Mouse (Mus musculus): Measurements from ENCODE around the gene Ankrd27.
"Not testable (repeated sequence)": the region's sequence is repeated elsewhere in the genome, so short reads cannot be mapped to it uniquely, and the experiment has no call there.

Gene Ankrd27

DNA sequence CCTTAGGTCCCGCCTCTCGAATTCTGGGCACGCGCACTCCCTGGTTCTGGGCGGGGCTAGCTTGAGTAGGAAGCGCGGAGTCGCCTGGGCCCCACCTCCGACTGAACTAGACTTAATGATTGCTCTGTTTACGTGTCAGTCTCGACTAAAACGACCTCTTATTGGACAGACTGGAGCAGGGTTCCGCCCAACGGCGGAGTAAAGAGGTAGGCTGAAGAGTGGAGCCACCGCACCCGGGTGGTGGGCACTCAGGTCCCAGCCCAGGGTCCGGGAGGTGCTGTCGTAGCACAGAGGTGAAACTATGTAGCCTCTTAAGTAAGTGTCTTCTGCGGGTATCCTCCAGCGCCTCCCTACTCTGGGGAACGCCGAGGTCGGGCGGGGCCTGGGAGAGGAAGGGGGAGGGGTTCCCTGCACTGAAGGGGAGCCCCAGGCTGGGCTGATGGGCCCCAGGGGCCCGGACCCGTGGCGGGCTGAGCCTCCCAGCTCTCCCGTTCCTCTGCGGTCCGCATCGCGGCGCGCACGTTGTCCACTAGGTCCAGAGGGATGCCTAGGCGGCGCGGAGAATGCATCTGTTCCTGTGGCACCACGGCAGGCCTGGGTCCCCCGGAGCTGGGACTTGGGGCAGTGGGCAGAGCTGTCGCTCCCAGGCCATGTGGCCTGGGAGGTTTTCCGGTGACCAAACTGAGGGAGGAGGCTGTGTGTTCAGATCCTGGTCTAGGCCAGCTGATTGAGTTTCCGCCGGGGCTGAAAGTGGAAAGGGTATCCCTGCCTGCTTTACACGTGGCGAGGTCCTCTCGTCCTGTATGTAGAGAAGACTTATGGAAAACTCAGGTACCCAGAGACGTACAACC is at the start of gene Ankrd27:
Ankrd27 (plus strand) TSS at position 190 of the 851 bp plus-strand sequence.
- peak; percentile 98 for DNase-seq (ENCODE audit: low read depth)

GRCm38 (mm10) chr7:35537562-35537961 is 48.5 kb upstream of the Ankrd27 start, which contains the start of gene Tdrd12:
TSS of gene Tdrd12 (minus strand) at chr7:35537745.
- DNase-seq (ENCODE audit: low read depth), result no peak

DNA sequence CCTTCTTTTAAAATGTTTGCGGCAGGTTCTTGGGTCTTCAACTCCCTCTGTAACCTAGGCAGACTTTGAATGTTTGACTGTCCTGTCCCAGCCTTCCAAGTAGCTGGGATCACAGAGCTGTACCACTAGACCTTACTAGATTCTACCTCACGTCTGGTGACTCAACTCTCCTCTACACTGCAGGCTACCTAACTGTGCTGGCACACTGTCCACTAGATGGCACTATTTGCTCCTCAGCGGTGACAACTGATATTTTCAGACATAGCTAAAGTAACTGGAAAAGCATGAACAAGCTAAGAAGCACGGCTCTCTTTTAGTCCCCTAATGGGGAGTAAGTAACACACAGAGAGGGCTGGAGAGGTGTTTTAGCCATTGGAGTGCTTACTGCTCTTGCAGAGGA is 40.2 kb upstream of the Ankrd27 start:
- peak; percentile 81 for DNase-seq (ENCODE audit: low read depth)

DNA sequence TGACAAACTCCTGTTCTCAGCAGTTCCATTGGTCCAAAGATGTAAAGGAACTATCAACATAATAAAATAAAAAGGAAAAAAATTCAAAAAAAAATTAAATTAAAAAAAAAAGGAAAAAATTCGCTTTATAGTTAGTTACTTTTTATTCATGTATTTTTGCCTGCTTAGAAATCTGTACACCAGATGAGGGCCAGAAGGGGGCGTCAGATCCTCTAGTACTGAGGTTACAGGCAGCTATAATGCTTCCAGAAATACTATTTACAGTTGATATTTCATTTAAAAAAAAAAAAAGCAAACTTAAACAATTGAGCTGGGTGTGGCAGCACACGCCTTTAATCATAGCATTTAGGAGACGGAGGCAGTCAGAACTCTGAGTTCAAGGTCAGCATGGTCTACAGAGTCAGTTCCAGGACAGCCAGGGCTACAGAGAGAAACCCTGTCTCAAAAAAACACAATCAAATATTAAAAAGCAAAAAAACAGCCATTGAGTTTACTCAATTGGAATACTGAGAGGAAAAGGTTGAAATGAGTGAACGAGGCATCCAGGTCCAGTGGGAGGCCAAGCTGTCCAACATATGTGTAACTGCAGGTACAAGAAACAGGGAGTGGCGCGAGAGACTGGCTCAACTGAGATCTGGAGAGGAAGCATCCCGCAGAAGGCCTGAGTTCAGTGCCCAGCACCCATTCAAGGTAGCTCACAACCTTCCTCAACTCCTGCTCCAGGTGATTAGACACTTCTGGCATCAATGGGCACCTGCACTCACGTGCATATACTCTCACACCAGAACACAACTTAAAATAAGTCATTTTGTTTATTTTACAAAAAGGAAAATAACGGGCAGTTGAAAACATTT is 32.1 kb upstream of the Ankrd27 start:
- DNase-seq (ENCODE audit: low read depth), result peak; percentile 64

- peak; percentile 67 for DNase-seq (ENCODE audit: low read depth)
Observed at GRCm38 (mm10) chr7:35554605-35555175, 31.4 kb upstream of the Ankrd27 start.

DNA sequence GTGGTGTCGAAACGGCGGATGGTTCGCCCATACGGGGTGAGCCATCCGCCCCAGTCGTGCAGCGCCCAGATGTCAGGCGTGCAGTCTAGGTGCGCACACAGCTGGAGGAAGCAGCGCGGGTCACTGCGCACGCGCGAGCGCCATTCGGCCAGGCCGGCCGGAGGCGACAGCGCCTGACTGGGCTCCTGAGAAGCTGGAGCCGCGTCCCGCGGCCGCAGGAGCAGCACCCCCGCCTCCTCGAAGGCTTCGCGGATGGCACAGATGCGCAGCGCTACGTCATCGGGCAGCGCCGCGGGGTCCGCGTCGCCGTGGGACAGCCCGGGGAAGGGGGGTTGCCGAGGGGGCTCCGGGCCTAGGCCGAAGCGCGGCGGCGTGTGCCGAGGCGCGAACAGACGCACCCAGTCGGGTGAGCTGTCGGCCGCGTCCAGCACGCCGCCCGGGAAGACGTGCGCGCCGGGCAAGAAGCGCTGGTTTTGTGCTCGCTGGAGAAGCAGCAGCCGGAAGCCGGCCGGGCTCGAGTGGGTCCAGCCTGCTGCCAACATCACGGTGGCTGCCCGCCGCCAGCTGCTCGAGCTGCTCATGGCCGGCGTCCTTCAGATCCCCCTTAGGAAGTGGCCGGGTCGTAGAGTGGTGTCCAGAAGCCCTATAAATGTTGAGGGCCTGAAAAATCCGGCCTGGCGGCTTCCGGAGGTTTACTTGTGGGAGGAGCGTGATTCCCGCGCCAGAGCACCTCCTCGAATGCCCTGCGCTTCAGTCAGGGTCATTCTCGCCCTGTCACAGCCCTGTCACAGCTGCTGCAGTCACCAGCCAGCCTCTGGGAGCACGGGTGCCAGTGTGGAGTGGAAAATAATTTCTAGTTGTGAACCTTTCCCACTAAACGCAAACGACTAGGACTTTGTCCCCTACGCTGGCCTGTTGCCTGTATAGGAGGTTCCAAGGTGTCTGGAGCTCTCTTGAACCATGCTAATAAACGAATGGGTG is 30.5 kb upstream of the Ankrd27 start:
- peak; percentile 90 for DNase-seq (ENCODE audit: low read depth)

DNA sequence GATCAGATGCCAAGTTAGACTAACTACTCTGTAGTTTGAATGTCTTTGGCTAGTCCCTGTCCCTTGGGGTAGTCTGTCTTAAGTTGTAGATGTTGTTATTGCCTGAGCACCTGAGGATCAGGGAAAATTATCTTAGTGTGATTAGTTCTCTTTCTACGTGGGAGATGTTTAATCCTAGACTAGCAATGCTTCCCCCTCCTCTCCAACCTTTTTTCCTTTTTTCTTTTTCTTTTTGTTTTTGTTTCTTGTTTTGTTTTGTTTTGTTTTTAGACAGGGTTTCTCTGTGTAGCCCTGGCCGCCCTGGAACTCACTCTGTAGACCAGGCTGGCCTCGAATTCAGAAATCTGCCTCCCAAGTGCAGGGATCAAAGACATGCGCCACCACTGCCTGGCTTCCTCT is 29.8 kb upstream of the Ankrd27 start, which contains the start of gene Nudt19:
Nudt19 (minus strand) TSS at position 100 of the 399 bp plus-strand sequence.
- no peak for DNase-seq (ENCODE audit: low read depth)

DNA sequence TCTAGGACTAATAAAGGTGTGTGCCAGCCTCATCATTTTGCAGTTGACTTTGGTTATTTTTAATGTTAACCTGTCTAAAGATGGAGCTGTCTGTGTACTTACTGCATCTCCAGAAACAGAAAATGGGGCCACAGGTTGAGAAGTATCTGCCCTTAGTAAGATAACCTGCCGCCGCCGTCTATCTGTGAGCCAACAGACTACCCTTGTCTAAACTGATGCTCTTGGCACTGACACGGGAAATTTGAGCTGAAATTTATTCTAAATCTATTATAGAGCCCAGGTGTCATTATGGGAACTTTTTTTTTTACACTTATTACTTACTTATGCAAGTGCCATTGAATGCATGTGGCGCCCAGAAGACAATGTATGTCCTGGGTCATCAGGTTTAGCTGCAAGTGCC is 29.1 kb upstream of the Ankrd27 start:
- DNase-seq (ENCODE audit: low read depth), result no peak

DNA sequence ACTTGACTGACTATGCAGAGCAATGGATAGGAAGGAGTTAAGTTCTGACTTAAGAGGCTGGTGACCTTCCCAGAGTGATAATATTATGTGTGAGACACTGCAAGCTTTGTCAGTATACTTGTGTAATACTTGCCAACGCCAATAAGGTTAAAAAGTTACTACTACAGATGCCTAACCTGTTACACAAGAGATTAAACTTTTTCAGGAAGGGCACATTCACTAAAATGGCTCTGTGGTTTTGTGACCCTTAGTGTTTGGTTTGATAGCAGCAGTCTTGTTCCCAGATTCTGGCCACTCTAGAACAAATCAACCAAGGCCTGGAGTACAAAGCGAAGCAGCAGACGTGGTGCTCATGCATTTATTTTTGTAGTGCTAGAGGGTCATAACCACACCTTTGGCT is 28.5 kb upstream of the Ankrd27 start:
- DNase-seq (ENCODE audit: low read depth), result no peak

- DNase-seq (ENCODE audit: low read depth), result no peak
Observed at GRCm38 (mm10) chr7:35558681-35559080, 27.4 kb upstream of the Ankrd27 start.

GRCm38 (mm10) chr7:35559838-35560237 is 26.2 kb upstream of the Ankrd27 start:
- DNase-seq (ENCODE audit: low read depth), result no peak

DNA sequence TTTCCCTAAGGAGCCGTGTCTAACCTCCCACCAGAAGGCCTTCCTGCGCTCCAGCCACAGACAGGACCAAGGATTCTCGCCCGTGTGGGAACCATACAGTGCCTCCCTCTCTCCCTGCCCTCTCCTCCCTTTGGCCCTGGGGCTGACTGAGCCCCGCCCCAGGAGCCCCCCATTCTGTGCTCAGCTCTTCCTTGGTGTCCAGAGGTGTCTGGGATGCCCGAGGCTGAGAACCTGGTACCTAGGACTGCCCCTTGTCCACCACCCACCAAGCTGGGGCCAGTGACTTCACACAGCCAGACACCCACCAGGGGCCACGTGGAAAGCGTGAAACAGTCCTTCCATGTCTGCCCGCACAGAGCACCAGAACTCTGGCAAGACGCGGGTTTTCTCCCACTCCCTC is 23.0 kb upstream of the Ankrd27 start:
- DNase-seq (ENCODE audit: low read depth), result no peak

DNA sequence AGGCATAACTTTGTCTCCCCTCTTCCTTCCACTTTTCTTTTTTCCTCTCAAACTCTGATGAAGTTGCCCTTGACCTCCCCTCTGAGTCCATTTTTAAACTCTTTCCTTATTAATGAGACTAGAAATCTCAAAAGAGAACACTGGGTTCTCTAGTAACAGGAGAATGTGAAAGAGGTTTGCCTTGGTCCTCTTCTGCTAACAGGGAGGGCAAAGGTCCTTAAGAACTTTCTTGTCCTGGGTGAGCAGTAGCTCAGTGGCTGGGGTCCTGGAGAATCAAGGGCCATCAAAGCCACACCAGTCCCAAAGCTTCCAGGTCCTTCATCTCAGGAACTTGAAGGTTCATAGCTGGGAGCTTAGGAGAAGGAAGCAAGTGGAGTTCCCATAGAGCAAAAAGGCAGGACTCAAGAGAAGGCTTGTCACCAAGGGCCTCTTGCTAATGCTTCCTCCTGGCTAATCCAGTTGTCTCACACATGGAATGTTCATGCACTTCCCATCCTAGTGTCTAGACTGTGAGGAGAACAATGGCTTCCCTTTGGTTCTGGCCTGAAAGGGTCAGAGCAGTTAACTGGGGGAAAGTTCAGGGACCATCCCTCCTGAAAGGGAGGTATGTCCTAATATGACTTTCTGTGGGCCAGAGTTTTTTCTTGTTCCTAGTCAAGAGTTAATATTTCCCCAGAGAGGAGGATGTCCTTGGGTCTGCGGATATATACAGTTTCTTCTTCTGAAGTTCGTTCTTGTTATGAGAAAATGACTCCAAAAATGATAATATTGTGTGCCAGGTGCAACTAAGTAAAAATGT is 21.8 kb upstream of the Ankrd27 start:
- DNase-seq (ENCODE audit: low read depth), result no peak

DNA sequence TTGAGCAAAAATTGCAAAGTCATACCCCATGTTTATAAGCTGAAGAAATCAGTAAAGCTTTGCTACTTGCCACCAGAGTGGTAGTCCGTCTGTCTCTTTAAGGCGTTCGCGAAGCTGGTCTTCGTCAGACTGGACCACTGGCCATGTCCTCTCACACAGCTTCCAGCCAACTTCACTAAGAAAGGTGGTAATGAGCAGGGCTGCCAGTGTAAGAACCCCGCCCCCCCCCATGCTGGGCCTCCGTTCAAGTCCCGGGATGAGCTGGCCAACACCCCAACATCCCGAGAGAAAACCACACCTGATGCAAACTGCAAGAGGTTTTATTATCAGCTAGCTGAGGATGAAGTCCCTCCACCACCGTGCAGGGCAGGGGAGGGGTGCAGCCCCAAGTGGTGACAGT is 21.2 kb upstream of the Ankrd27 start:
- not testable (repeated sequence) for DNase-seq (ENCODE audit: low read depth)

- DNase-seq (ENCODE audit: low read depth), result not testable (repeated sequence)
Observed at GRCm38 (mm10) chr7:35565965-35566364, 20.1 kb upstream of the Ankrd27 start.

GRCm38 (mm10) chr7:35569724-35570123 is 16.3 kb upstream of the Ankrd27 start:
- DNase-seq (ENCODE audit: low read depth), result not testable (repeated sequence)

- peak; percentile 41 for DNase-seq (ENCODE audit: low read depth)
Observed at GRCm38 (mm10) chr7:35570883-35571282, 15.2 kb upstream of the Ankrd27 start.

DNA sequence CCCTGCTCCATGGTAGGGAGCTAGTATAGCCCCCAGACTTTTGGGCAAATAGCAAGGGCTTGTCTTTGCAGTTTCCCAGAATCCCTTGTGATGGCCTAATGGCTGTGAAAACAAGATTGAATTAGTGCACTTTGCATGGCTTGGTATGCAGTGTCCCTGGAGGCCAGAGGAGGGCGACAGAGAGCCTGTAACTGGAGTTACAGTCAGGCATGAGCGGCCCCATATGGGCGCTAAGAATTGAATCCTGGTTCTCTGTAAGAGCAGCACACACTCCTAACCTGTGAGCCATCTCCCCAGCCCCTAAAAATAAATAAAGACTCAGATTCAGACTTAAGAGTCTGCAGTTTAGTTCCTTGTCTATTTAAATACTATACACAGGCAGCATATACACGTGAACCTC is 6.2 kb upstream of the Ankrd27 start:
- peak; percentile 73 for DNase-seq (ENCODE audit: low read depth)

DNA sequence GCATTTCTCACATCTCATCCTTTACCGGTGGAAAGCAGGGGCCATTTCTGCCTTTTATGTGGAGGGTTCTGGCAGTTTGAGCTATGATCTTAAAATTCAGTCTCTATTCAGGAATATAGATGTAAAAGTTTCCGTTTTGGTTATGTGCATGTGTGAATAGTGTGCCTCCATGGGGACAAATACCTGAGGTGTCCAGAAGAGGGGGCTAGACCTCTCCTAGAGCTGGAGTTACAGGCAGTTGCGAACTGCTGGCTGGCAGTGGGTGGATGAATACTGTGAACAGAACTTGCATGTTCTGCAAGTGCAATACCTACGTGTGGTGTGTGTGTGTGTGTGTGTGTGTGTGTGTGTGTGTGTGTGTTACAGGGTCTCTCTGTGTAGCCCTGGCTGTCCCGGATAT is 3.3 kb upstream of the Ankrd27 start:
- peak; percentile 37 for DNase-seq (ENCODE audit: low read depth)

DNA sequence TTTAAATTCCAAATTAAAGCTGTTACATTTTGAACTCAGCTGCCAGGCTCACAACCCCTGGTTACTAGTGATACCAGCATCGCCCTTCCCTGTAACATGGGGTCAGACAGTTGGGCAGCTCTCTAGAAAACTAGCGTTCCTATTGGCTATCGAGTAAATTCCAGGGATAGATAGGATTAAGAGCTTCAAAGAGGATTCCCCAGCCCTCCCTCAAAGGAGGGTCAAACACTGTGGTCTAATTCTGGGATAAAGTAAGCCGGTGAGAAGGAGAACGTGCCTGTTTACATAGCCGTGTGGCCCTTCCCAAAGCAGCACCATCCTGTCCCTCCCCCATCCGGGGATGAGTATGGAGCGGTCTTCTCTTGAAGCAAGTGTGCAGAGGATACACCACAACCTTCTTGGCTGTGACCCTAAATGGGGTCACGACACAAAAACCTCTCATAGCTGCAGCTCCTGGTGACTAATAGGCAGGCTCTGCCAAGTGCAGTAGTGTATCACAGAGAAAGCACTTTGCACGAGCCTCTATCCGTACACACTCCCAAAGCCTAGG is 2.5 kb upstream of the Ankrd27 start:
- DNase-seq (ENCODE audit: low read depth), result no peak
